Mouse (Mus musculus): Measurements from ENCODE around the gene BC024978. TPM values are rescaled to one million over a fixed set of nuclear protein-coding genes. Genes with fewer than 3 reads are reported as not detected.
"Not testable (repeated sequence)": the region's sequence is repeated elsewhere in the genome, so short reads cannot be mapped to it uniquely, and the experiment has no call there.

BC024978 gene
- polyA plus RNA-seq, 1 experiment from 2014 or later, result 1.7 TPM

DNA sequence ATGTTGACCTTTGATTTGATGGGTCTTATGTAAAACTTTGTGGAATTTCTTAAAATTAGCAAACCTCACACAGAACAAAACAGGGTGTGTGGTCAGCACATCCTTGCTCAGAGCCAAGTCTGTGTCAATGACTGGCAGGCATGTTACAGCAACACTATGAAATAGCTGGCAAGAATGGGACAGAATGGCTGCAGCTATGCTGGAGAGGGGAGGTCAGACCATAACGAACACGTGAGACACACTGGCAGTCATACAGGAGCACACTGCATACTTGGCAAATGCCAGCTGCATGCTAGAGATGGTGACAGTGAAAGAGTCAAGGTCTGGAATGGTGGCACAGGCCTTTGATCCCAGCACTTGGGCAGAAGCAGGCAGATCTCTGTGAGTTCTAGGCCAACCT is 40.1 kb downstream of the BC024978 start:
- no peak for ATAC-seq (ENCODE audit: low FRiP score, low TSS enrichment)
- 79% methylated on average over 2 of the region's 2 CpGs for WGBS
- Histone ChIP-seq H3K4me2 (replicated peaks; ENCODE audit: low read depth) (no peak overlapping the region), H3K27me3 (ENCODE audit: control insufficient read depth, insufficient read depth, low read length) (no peaks in the 10 kb centered on the region), H3K9me3 (ENCODE audit: control insufficient read depth, low read length) (no peaks in the 10 kb centered on the region), H3K36me3 (ENCODE audit: control insufficient read depth, insufficient read depth, low read length) (peaks cover 9% of the 10 kb centered on the region; the same call in 1 of the 2 replicates), H3K4me1 (replicated peaks; ENCODE audit: control insufficient read depth, insufficient read depth) (peaks cover 3% of the 10 kb centered on the region; the same call in 1 of the 2 replicates), H3K4me3 (ENCODE audit: low read depth, low read length) (no peak overlapping the region), H3K27ac (replicated peaks) (no peak overlapping the region), H3K9ac (ENCODE audit: low read length) (no peak overlapping the region)
- DNase-seq (ENCODE audit: low spot score), result no peak
- TF ChIP-seq EP300 (optimal IDR thresholded peaks at IDR 0.05) (no peak), CTCF (IDR thresholded peaks at IDR 0.05; ENCODE audit: low read depth) (no peak)

DNA sequence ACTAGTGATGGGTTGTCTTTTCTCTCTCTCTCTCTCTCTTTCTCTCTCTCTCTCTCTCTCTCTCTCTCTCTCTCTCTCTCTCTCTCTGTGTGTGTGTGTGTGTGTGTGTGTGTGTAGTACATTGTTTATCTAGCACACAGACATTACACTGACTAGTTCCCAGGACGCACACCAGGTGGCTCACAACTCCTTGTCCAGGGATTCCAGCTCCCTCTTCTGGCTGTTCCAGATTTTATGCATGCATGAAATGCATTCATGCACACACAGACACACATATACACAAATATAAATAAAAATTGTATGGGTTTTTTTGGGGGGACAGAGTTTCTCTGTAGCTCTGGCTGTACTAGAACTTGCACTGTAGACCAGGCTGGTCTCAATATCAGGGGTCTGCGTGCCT is 41.9 kb downstream of the BC024978 start:
- DNase-seq (ENCODE audit: low spot score) (no peak), ATAC-seq (ENCODE audit: low FRiP score, low TSS enrichment) (no peak)
- H3K36me3 ChIP-seq (ENCODE audit: control insufficient read depth, insufficient read depth, low read length), result peaks cover 13% of the 10 kb centered on the region; the same call in 1 of the 2 replicates
- H3K27me3 ChIP-seq (ENCODE audit: control insufficient read depth, insufficient read depth, low read length), result no peaks in the 10 kb centered on the region
- peaks cover 3% of the 10 kb centered on the region; the same call in 1 of the 2 replicates for H3K4me1 ChIP-seq (replicated peaks; ENCODE audit: control insufficient read depth, insufficient read depth)
- H3K27ac ChIP-seq (replicated peaks), result no peak overlapping the region
- no peak overlapping the region for H3K4me3 ChIP-seq (ENCODE audit: low read depth, low read length)
- no peak for TF ChIP-seq EP300 (optimal IDR thresholded peaks at IDR 0.05)
- peak; percentile 64 for TF ChIP-seq CTCF (IDR thresholded peaks at IDR 0.05; ENCODE audit: low read depth)
- no peak overlapping the region for H3K9ac ChIP-seq (ENCODE audit: low read length)
- no peaks in the 10 kb centered on the region for H3K9me3 ChIP-seq (ENCODE audit: control insufficient read depth, low read length)
- 81% methylated on average over 2 of the region's 2 CpGs for WGBS
- no peak overlapping the region for H3K4me2 ChIP-seq (replicated peaks; ENCODE audit: low read depth)

GRCm38 (mm10) chr7:27238568-27238967 is 43.0 kb downstream of the BC024978 start:
- no peak overlapping the region for H3K9ac ChIP-seq (ENCODE audit: low read length)
- no peak overlapping the region for H3K4me2 ChIP-seq (replicated peaks; ENCODE audit: low read depth)
- ATAC-seq (ENCODE audit: low FRiP score, low TSS enrichment) (no peak), DNase-seq (ENCODE audit: low spot score) (no peak)
- no peaks in the 10 kb centered on the region for H3K27me3 ChIP-seq (ENCODE audit: control insufficient read depth, insufficient read depth, low read length)
- H3K36me3 ChIP-seq (ENCODE audit: control insufficient read depth, insufficient read depth, low read length), result peaks cover 13% of the 10 kb centered on the region; the same call in 1 of the 2 replicates
- WGBS, result 87% methylated on average over 5 of the region's 5 CpGs
- H3K4me1 ChIP-seq (replicated peaks; ENCODE audit: control insufficient read depth, insufficient read depth), result peaks cover 2% of the 10 kb centered on the region; the same call in 1 of the 2 replicates
- TF ChIP-seq CTCF (IDR thresholded peaks at IDR 0.05; ENCODE audit: low read depth) (no peak), EP300 (optimal IDR thresholded peaks at IDR 0.05) (no peak)
- no peak overlapping the region for H3K4me3 ChIP-seq (ENCODE audit: low read depth, low read length)
- H3K9me3 ChIP-seq (ENCODE audit: control insufficient read depth, low read length), result no peaks in the 10 kb centered on the region
- H3K27ac ChIP-seq (replicated peaks), result no peak overlapping the region

DNA sequence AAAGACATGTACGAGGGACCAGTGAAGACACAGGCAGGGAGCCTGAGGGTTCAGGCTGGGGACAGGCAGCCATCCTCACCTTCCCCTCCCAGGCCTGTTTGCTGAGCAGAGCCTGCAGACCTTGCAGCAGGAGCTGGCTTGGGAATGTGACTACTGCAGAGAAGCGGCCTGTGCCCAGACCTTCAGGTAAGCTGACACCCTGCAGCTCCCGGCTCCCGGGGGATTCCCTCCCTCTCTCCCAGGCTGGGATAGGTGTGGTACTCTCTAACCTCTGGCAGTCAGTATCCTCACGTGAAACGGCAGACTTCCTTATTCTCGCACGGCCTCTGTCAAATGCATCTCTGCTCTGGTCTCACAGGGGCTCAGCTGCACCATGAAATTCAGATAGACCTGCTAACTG is 47.6 kb downstream of the BC024978 start:
- peaks cover 17% of the 10 kb centered on the region; the same call in 1 of the 2 replicates for H3K36me3 ChIP-seq (ENCODE audit: control insufficient read depth, insufficient read depth, low read length)
- WGBS, result 47% methylated on average over 8 of the region's 8 CpGs
- no peak overlapping the region for H3K4me3 ChIP-seq (ENCODE audit: low read depth, low read length)
- H3K27me3 ChIP-seq (ENCODE audit: control insufficient read depth, insufficient read depth, low read length), result no peaks in the 10 kb centered on the region
- DNase-seq (ENCODE audit: low spot score) (no peak), ATAC-seq (ENCODE audit: low FRiP score, low TSS enrichment) (no peak)
- H3K9ac ChIP-seq (ENCODE audit: low read length), result no peak overlapping the region
- H3K9me3 ChIP-seq (ENCODE audit: control insufficient read depth, low read length), result no peaks in the 10 kb centered on the region
- H3K4me2 ChIP-seq (replicated peaks; ENCODE audit: low read depth), result no peak overlapping the region
- H3K4me1 ChIP-seq (replicated peaks; ENCODE audit: control insufficient read depth, insufficient read depth), result no peaks in the 10 kb centered on the region
- TF ChIP-seq CTCF (IDR thresholded peaks at IDR 0.05; ENCODE audit: low read depth) (no peak), EP300 (optimal IDR thresholded peaks at IDR 0.05) (no peak)
- no peak overlapping the region for H3K27ac ChIP-seq (replicated peaks)

DNA sequence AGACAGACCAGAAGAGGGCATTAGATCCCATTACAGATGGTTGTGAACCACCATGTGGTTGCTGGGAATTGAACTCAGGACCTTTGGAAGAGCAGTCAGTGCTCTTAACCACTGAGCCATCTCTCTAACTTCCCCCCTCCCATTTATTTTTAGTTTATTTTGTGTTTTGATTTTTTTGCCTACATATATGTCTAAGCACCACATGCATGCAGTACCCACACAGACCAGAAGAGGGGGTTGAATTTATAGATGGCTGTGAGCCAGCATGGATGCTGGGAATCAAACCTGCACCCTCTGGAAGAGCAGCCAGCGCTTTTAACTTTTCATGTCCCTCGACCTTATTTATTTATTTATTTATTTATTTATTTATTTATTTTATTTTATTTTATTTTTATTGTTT is 48.5 kb downstream of the BC024978 start:
- not testable (repeated sequence) for H3K9ac ChIP-seq (ENCODE audit: low read length); ATAC-seq (ENCODE audit: low FRiP score, low TSS enrichment); H3K4me2 ChIP-seq (replicated peaks; ENCODE audit: low read depth); DNase-seq (ENCODE audit: low spot score); H3K27me3 ChIP-seq (ENCODE audit: control insufficient read depth, insufficient read depth, low read length); H3K4me3 ChIP-seq (ENCODE audit: low read depth, low read length); H3K9me3 ChIP-seq (ENCODE audit: control insufficient read depth, low read length); H3K4me1 ChIP-seq (replicated peaks; ENCODE audit: control insufficient read depth, insufficient read depth); H3K27ac ChIP-seq (replicated peaks)
- TF ChIP-seq CTCF (IDR thresholded peaks at IDR 0.05; ENCODE audit: low read depth), result peak; percentile 57
- H3K36me3 ChIP-seq (ENCODE audit: control insufficient read depth, insufficient read depth, low read length), result peaks cover 17% of the 10 kb centered on the region; the same call in 1 of the 2 replicates
- WGBS, result 86% methylated on average over 2 of the region's 2 CpGs

DNA sequence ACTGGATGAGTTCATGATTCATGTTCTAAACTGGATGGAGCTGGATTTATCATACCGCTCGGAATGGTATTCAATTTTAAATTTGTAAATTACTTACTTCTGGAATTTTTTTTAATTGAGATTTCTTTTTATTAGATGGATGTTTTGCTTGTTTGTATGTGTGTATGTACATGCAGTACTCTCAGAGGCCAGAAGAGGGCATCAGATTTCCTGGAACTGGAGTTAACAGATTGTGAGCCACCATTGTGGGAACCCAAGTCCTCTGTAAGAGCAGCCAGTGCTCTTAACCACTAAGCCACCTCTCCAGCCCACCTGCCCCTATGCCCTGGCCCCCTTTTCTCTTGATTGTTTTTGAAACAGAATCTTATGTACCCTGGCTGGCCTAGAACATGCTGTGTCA is 53.6 kb downstream of the BC024978 start:
- DNase-seq (ENCODE audit: low spot score) (no peak), ATAC-seq (ENCODE audit: low FRiP score, low TSS enrichment) (no peak)
- Histone ChIP-seq H3K4me3 (ENCODE audit: low read depth, low read length) (no peak overlapping the region), H3K36me3 (ENCODE audit: control insufficient read depth, insufficient read depth, low read length) (peaks cover 4% of the 10 kb centered on the region; the same call in 1 of the 2 replicates), H3K4me1 (replicated peaks; ENCODE audit: control insufficient read depth, insufficient read depth) (no peaks in the 10 kb centered on the region), H3K9ac (ENCODE audit: low read length) (no peak overlapping the region), H3K27me3 (ENCODE audit: control insufficient read depth, insufficient read depth, low read length) (no peaks in the 10 kb centered on the region), H3K9me3 (ENCODE audit: control insufficient read depth, low read length) (no peaks in the 10 kb centered on the region), H3K4me2 (replicated peaks; ENCODE audit: low read depth) (no peak overlapping the region), H3K27ac (replicated peaks) (no peak overlapping the region)
- 94% methylated on average over 2 of the region's 2 CpGs for WGBS
- TF ChIP-seq CTCF (IDR thresholded peaks at IDR 0.05; ENCODE audit: low read depth), result peak; percentile 67
- TF ChIP-seq EP300 (optimal IDR thresholded peaks at IDR 0.05), result no peak

All from stomach, postnatal 0 days (tissue).